Mouse (Mus musculus) lung, embryonic 14.5 days (tissue): ENCODE measurements around the gene Tubgcp2. TPM values are rescaled to one million over a fixed set of nuclear protein-coding genes. Genes with fewer than 3 reads are reported as not detected.
A peak's percentile ranks its signal among the peaks of the same experiment; 100 is the strongest.

ENCODE experiments used
- ATAC-seq: fragments of 200-750 bp; cut with Nextera tagmentation; 2 replicates; pipeline ENCODE4 v1.8.0; 2017; ENCODE audit warnings: mild to moderate bottlenecking, moderate TSS enrichment, moderate library complexity; ENCODE audit not compliant: insufficient read depth
- DNase-seq: peaks from one replicate; pipeline ENCODE4 v3.0.0-alpha.2; 2015
- H3K27ac ChIP-seq: fragments of 300-500 bp; sonication (generic); 2 replicates; pipeline ENCODE4 v1.5.1; 2014; ENCODE audit warnings: low read depth, mild to moderate bottlenecking, moderate library complexity
- H3K27me3 ChIP-seq: fragments of 300-500 bp; sonication (generic); 2 replicates; pipeline ENCODE4 v1.6.1; 2014; ENCODE audit warnings: low read length, control low read depth; ENCODE audit not compliant: insufficient read depth
- H3K36me3 ChIP-seq: fragments of 300-500 bp; sonication (generic); 2 replicates; pipeline ENCODE4 v1.6.1; 2014; ENCODE audit warnings: control low read depth; ENCODE audit not compliant: insufficient read depth
- H3K4me1 ChIP-seq: fragments of 300-500 bp; sonication (generic); 2 replicates; pipeline ENCODE4 v1.6.1; 2014; ENCODE audit warnings: antibody characterized with exemption, control low read depth; ENCODE audit not compliant: insufficient read depth
- H3K4me2 ChIP-seq: fragments of 300-500 bp; sonication (generic); 2 replicates; pipeline ENCODE4 v1.6.1; 2014; ENCODE audit warnings: mild to moderate bottlenecking
- H3K4me3 ChIP-seq: fragments of 300-500 bp; sonication (generic); 2 replicates; pipeline ENCODE4 v1.5.1; 2014; ENCODE audit warnings: low read depth, low read length
- H3K9ac ChIP-seq: fragments of 300-500 bp; sonication (generic); 2 replicates; pipeline ENCODE4 v1.6.1; 2014
- H3K9me3 ChIP-seq: fragments of 300-500 bp; sonication (generic); 2 replicates; pipeline ENCODE4 v1.6.1; 2016; ENCODE audit warnings: low read depth, low read length, control low read depth
- CTCF ChIP-seq: IDR thresholded peaks from 2 replicates; pipeline ENCODE4 v1.5.1; 2016; ENCODE audit warnings: antibody characterized with exemption, low read depth
- WGBS: fragments of 180-500 bp; shearing (Covaris S2); extraction: QIAGEN DNeasy Blood & Tissue Kit; methylation state at CpG from one replicate; pipeline ENCODE4 v1.1.7; 2014; 5-methylcytosine and 5-hydroxymethylcytosine counted together
- microRNA counts: library from miRNA; unstranded; fragments of <30 nt; microRNA quantifications from one replicate; lab custom pipeline; 2016
- microRNA-seq: library from miRNA; unstranded; fragments of <30 nt; microRNA quantifications from one replicate; pipeline ENCODE4, GENCODE M21; 2016; ENCODE audit warnings: borderline number of aligned reads
- polyA plus RNA-seq: library from polyadenylated mRNA; unstranded; fragments of >200 nt; fragmentation: Nextera tagmentation; extraction: Ambion mirVana; gene quantifications from 2 replicates; pipeline ENCODE4 v1.2.1, GENCODE M21; 2014

Tubgcp2 gene
- polyA plus RNA-seq, 1 experiment from 2014 or later, result 63.0 TPM

DNA sequence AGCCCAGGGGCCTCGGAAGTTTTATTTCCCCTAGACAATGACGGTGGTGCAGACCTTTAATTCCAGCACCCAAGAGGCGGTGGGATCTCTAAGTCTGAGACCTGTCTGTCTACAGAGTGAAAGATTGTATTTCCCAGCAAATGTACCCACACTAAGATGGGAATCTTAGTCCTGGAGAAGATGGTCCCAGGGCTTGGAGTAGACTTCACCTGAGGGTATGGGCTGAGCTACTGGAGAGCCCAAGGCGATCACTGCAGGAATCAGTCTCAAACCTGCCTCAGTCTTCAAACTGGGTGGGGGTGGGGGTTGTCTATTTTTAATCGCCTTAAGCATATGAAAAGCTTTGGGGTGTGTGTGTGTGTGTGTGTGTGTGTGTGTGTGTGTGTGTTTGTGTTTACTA is 90.4 kb downstream of the Tubgcp2 start:
- Histone ChIP-seq H3K27me3 (peaks cover 65% of the 10 kb centered on the region), H3K9me3 (no peaks in the 10 kb centered on the region), H3K36me3 (no peaks in the 10 kb centered on the region), H3K4me2 (no peak overlapping the region), H3K9ac (no peak overlapping the region), H3K4me1 (no peaks in the 10 kb centered on the region), H3K4me3 (no peak overlapping the region), H3K27ac (no peak overlapping the region)
- TF ChIP-seq CTCF, result no peak
- ATAC-seq (no peak), DNase-seq (no peak)
- WGBS, result 29% methylated on average over 5 of the region's 5 CpGs

MicroRNAs encoded within 50 kb of the gene (microRNA counts, 519-probe panel; counts per million panel counts)
- microRNA mmu-miR-202-3p (lab: Ali Mortazavi, UCI) (2,140 counts per million, percentile 28 among the panel's probes with 10 or more counts), microRNA mmu-miR-202-5p (lab: Ali Mortazavi, UCI) (2,521 counts per million, percentile 45 among the panel's probes with 10 or more counts)

Small RNA genes lying within 50 kb of the gene (microRNA-seq; reads per million reads assigned to microRNA genes)
- not detected for gene Mir202
- not detected for gene Mir7062
- gene mmu-mir-7686, result not detected

Other genes starting within 250 kb of the Tubgcp2 start
- gene Adgra1, start 202.5 kb downstream of the Tubgcp2 start, polyA plus RNA-seq, result not detected in 2 replicates
- 0.45 and 0.53 TPM in 2 replicates for gene Kndc1, start 142.0 kb downstream of the Tubgcp2 start, polyA plus RNA-seq
- 0.14 TPM in 1 of 2 replicates, not detected in the other for gene Utf1, start 92.9 kb downstream of the Tubgcp2 start, polyA plus RNA-seq
- gene 6430531B16Rik, start 57.9 kb downstream of the Tubgcp2 start, polyA plus RNA-seq, result 0.30 and 0.37 TPM in 2 replicates
- 1.7 and 2.0 TPM in 2 replicates for gene Adam8, start 44.1 kb downstream of the Tubgcp2 start, polyA plus RNA-seq
- gene Zfp511, start 278 bp downstream of the Tubgcp2 start, polyA plus RNA-seq, result 39.1 and 39.5 TPM in 2 replicates
- gene Msx3, start 12.4 kb upstream of the Tubgcp2 start, polyA plus RNA-seq, result not detected in 2 replicates
- 0.46 TPM in 1 of 2 replicates, not detected in the other for gene Caly, start 45.9 kb upstream of the Tubgcp2 start, polyA plus RNA-seq
- gene Prap1, start 56.7 kb upstream of the Tubgcp2 start, polyA plus RNA-seq, result 0.43 TPM in 1 of 2 replicates, not detected in the other
- 10.5 and 16.5 TPM in 2 replicates for gene Fuom, start 65.8 kb upstream of the Tubgcp2 start, polyA plus RNA-seq
- 21.3 and 24.8 TPM in 2 replicates for gene Paox, start 79.1 kb upstream of the Tubgcp2 start, polyA plus RNA-seq
- gene Echs1, start 79.8 kb upstream of the Tubgcp2 start, polyA plus RNA-seq, result 148 and 164 TPM in 2 replicates
- gene Mtg1, start 100.9 kb upstream of the Tubgcp2 start, polyA plus RNA-seq, result 24.8 and 28.4 TPM in 2 replicates
- gene Sprn, start 118.2 kb upstream of the Tubgcp2 start, polyA plus RNA-seq, result 0.12 and 0.20 TPM in 2 replicates
- gene Olfr522, start 128.1 kb upstream of the Tubgcp2 start, polyA plus RNA-seq, result not detected in 2 replicates
- gene Olfr523, start 136.5 kb upstream of the Tubgcp2 start, polyA plus RNA-seq, result not detected in 2 replicates
- gene Olfr524, start 169.3 kb upstream of the Tubgcp2 start, polyA plus RNA-seq, result not detected in 2 replicates
- not detected in 2 replicates for gene Cd163l1, start 181.6 kb upstream of the Tubgcp2 start, polyA plus RNA-seq
- not detected in 2 replicates for gene 5830411N06Rik, start 210.6 kb upstream of the Tubgcp2 start, polyA plus RNA-seq